Mouse (Mus musculus) hindbrain, embryonic 16.5 days (tissue): ENCODE data around the gene Afap1l2. TPM values are rescaled to one million over a fixed set of nuclear protein-coding genes. Genes with fewer than 3 reads are reported as not detected.

ENCODE experiments used
- ATAC-seq: fragments of 200-750 bp; cut with Nextera tagmentation; 2 replicates; pipeline ENCODE4 v1.8.0; 2017; ENCODE audit warnings: moderate TSS enrichment, moderate library complexity
- H3K27ac ChIP-seq: fragments of 300-500 bp; sonication (generic); 2 replicates; pipeline ENCODE4 v1.5.1; 2014; ENCODE audit warnings: low read depth, mild to moderate bottlenecking, control low read depth, low read length, moderate library complexity
- H3K27me3 ChIP-seq: fragments of 300-500 bp; sonication (generic); replicated peaks from 2 replicates; pipeline ENCODE4 v1.6.1; 2014; ENCODE audit warnings: low read length; ENCODE audit not compliant: control insufficient read depth, insufficient read depth
- H3K36me3 ChIP-seq: fragments of 300-500 bp; sonication (generic); 2 replicates; pipeline ENCODE4 v1.6.1; 2014; ENCODE audit warnings: mild to moderate bottlenecking, low read length, moderate library complexity, mixed read lengths; ENCODE audit not compliant: control insufficient read depth, insufficient read depth
- H3K4me1 ChIP-seq: fragments of 300-500 bp; sonication (generic); 2 replicates; pipeline ENCODE4 v1.6.1; 2014; ENCODE audit warnings: low read depth, low read length; ENCODE audit not compliant: control insufficient read depth, insufficient read depth
- H3K4me2 ChIP-seq: fragments of 300-500 bp; sonication (generic); 2 replicates; pipeline ENCODE4 v1.6.1; 2014; ENCODE audit warnings: mild to moderate bottlenecking, low read length, control low read depth, moderate library complexity
- H3K4me3 ChIP-seq: fragments of 300-500 bp; sonication (generic); 2 replicates; pipeline ENCODE4 v1.5.1; 2014; ENCODE audit warnings: mild to moderate bottlenecking, low read length, control low read depth, moderate library complexity
- H3K9ac ChIP-seq: fragments of 300-500 bp; sonication (generic); 2 replicates; pipeline ENCODE4 v1.6.1; 2014; ENCODE audit warnings: low read depth, mild to moderate bottlenecking, control low read depth, low read length, moderate library complexity
- H3K9me3 ChIP-seq: fragments of 300-500 bp; sonication (generic); 2 replicates; pipeline ENCODE4 v1.6.1; 2014; ENCODE audit warnings: mild to moderate bottlenecking, low read length, moderate library complexity; ENCODE audit not compliant: control insufficient read depth
- WGBS: fragments of 180-500 bp; shearing (Covaris S2); extraction: QIAGEN DNeasy Blood & Tissue Kit; methylation state at CpG from one replicate; pipeline ENCODE4 v1.1.7; 2014; 5-methylcytosine and 5-hydroxymethylcytosine counted together
- polyA plus RNA-seq: library from polyadenylated mRNA; unstranded; fragments of >200 nt; fragmentation: Nextera tagmentation; extraction: Ambion mirVana; gene quantifications from 2 replicates; pipeline ENCODE4 v1.2.1, GENCODE M21; 2015

Afap1l2 gene
- polyA plus RNA-seq, 1 experiment from 2014 or later = 13.9 TPM

DNA sequence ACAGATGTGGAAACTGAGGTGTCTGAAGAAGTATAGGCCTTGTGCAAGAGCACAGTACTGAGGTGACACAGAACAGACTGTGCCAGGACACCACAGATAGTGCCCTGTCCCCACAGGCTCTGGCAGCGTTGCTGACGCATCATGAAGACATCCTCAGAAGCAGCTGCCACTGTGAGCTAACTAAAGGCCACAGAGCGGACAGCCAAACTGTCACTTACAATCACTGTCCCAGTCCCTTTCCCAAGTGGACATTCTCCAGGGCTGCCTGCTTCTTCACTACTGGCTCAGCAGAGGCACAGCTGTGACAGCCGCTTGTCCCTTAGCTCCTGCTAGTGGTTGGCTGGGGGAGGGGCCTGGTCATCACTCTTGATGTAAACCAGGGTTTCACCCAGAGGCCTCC, 33.9 kb downstream of the Afap1l2 start:
- H3K36me3 ChIP-seq = no peaks in the 10 kb centered on the region
- H3K9me3 ChIP-seq = no peaks in the 10 kb centered on the region
- ATAC-seq = no peak
- H3K4me1 ChIP-seq = no peaks in the 10 kb centered on the region; the same call in 1 of the 2 replicates
- no peak overlapping the region for H3K9ac ChIP-seq
- no peak overlapping the region for H3K4me2 ChIP-seq
- no peak overlapping the region for H3K27ac ChIP-seq
- 80% methylated on average over 4 of the region's 4 CpGs for WGBS
- no peaks in the 10 kb centered on the region for H3K27me3 ChIP-seq
- no peak overlapping the region for H3K4me3 ChIP-seq

DNA sequence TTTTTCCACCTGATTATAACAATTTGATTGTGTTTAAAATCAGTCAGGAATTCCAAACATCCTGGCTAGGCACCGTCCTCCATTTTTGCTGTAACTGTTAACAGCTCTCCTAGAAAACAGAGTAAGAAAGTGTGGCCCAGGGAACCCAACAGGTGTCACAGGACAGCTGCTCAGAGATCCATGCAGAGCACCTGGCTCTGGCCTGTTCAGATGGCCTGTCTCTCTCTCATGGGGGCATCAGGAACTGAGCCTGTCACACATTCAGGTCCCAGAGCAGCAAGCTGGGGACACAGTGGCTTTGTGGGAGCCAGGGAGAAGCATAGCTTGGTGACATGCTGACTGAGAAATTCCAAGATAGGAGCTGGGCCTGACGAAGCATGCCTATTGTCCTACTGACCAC, 35.3 kb downstream of the Afap1l2 start:
- Histone ChIP-seq H3K27ac (no peak overlapping the region), H3K9ac (no peak overlapping the region), H3K4me3 (no peak overlapping the region), H3K4me2 (no peak overlapping the region), H3K4me1 (no peaks in the 10 kb centered on the region), H3K27me3 (no peaks in the 10 kb centered on the region), H3K36me3 (no peaks in the 10 kb centered on the region), H3K9me3 (no peaks in the 10 kb centered on the region)
- WGBS = 82% methylated on average over 2 of the region's 2 CpGs
- no peak for ATAC-seq

DNA sequence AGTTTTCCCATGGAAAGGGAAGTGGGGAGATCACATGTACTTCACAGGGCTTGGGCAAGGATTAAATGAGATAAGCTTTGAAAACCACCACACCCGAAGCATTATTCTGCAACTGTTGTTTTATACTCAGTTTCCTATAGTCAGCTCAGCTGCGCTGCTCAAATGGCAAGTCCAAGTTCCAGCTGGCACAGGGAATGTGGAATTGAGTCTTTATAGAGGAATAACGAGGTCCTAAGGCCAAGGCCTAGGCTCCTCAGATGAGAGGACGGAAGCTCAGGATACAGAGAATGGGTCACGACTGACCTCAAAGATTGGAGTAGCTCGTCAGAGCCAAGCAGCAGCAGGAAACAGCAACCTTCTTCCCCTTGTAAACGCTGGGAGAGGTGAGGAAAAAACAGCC, 36.7 kb downstream of the Afap1l2 start:
- Histone ChIP-seq H3K36me3 (no peaks in the 10 kb centered on the region), H3K4me1 (no peaks in the 10 kb centered on the region), H3K9ac (no peak overlapping the region), H3K27ac (no peak overlapping the region), H3K9me3 (no peaks in the 10 kb centered on the region), H3K4me3 (no peak overlapping the region), H3K27me3 (no peaks in the 10 kb centered on the region), H3K4me2 (no peak overlapping the region)
- no peak for ATAC-seq
- 76% methylated on average over 7 of the region's 7 CpGs for WGBS

DNA sequence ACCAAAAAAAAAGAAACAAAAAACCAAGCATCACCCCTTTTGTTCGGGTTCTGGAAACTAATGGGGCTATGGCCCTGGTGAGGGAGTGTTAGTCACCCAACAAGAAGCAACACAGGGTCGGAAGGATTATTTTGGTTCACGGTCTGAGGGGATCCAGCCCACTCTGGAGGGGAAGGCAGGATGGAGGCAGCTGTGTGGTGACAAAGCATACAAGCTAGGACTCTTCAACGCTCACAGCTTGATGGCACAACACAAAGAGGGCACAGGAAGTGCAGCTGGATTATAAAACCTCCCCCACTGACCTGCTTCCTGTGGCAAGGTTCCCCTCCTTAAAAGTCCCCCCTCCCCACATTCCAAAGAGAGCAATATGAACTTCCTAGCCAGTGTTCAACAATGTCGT, 44.2 kb downstream of the Afap1l2 start:
- Histone ChIP-seq H3K27ac (no peak overlapping the region), H3K36me3 (no peaks in the 10 kb centered on the region), H3K4me2 (no peak overlapping the region), H3K27me3 (no peaks in the 10 kb centered on the region), H3K4me3 (no peak overlapping the region), H3K4me1 (no peaks in the 10 kb centered on the region), H3K9me3 (no peaks in the 10 kb centered on the region), H3K9ac (no peak overlapping the region)
- WGBS = 53% methylated on average over 5 of the region's 5 CpGs
- no peak for ATAC-seq

DNA sequence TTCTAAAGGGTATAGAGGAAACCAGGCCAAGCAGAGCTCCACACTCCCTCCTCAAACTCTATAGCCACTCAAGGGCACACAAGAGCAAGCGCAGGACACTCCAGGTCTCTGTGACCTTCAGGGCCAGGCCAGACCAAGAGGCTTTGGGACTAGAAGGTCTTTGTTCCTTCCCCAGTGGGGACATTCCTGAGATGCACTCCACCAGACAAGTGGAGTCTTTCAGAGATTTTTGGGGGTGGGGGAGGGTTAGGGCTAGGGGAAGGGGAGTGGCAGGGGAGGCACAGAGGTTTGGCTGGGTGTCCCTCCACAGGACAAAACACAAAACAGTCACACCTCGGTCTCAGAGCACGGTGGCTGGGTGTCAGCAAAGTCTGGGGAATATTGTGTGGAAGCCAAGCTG, 48.4 kb downstream of the Afap1l2 start:
- Histone ChIP-seq H3K4me3 (no peak overlapping the region), H3K9ac (no peak overlapping the region), H3K4me1 (no peaks in the 10 kb centered on the region), H3K4me2 (no peak overlapping the region), H3K27ac (no peak overlapping the region), H3K27me3 (no peaks in the 10 kb centered on the region), H3K9me3 (no peaks in the 10 kb centered on the region), H3K36me3 (no peaks in the 10 kb centered on the region)
- 63% methylated on average over 3 of the region's 3 CpGs for WGBS
- no peak for ATAC-seq

DNA sequence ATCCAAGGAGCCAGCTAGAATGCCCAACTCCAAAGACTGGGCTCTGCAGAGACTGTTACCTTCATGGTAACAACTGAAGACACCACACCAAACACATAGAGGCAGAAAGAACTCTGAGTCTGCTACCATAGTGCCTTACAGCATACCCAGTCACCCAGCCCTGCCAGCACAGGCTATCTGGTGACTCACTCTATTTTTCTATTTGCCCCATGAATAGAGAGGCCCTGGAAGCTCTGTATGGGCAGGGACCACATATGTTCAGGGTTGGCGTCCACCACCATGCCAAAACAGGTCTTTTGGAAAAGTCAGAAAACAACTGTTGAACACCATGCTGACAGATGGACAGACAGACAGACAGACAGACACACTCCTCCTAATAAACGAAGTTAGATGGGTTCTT, 49.0 kb downstream of the Afap1l2 start:
- H3K9me3 ChIP-seq = no peaks in the 10 kb centered on the region
- no peaks in the 10 kb centered on the region for H3K4me1 ChIP-seq
- no peak for ATAC-seq
- no peaks in the 10 kb centered on the region for H3K27me3 ChIP-seq
- WGBS = 88% methylated on average over 2 of the region's 2 CpGs
- H3K9ac ChIP-seq = no peak overlapping the region
- no peak overlapping the region for H3K4me2 ChIP-seq
- H3K27ac ChIP-seq = no peak overlapping the region
- no peaks in the 10 kb centered on the region for H3K36me3 ChIP-seq
- H3K4me3 ChIP-seq = no peak overlapping the region

DNA sequence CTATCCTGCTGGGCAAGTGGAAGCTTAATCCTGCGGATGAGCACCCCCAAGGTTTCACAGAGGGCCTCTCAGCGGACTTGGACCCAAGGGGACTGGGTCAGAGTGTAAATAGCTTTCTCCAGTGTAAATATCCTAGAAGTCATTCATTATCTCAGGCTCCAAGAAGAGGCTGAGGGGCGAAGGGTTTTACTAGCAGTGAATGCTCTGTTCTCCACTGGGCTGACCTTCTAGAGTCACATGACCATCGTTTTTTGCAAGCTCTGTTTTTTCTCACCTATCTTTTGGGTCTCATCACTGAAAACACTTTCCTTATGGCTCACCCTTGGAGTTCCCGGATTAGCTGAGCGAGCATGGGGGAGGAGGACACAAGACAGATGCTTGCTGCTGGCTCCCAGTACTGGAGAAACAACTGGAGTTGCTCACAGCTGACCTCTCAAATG, 49.4 kb downstream of the Afap1l2 start:
- Histone ChIP-seq H3K27me3 (no peaks in the 10 kb centered on the region), H3K9me3 (no peaks in the 10 kb centered on the region), H3K9ac (no peak overlapping the region), H3K4me1 (no peaks in the 10 kb centered on the region), H3K4me2 (no peak overlapping the region), H3K36me3 (no peaks in the 10 kb centered on the region), H3K4me3 (no peak overlapping the region), H3K27ac (no peak overlapping the region)
- ATAC-seq = no peak
- WGBS = 67% methylated on average over 6 of the region's 6 CpGs

DNA sequence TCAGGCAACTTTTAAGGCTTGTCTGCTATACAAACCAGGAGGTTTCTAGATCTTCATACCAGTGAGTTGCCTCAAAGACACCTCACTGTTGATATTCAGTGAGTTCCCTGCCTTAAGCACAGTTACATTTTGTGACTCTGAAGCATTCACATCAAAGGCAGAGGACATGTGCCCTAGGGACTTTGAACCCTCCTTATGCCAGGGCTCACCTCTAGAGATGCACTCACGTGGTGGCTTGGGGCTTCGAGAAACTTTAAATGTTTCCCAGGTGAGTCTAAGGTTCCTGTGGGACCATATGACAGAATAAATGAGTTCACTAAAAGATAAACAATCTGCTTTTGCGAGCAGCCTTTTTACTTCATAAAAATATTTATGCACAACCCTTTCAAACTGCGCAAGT, 50.0 kb downstream of the Afap1l2 start:
- H3K4me1 ChIP-seq = no peaks in the 10 kb centered on the region
- no peak overlapping the region for H3K27ac ChIP-seq
- no peaks in the 10 kb centered on the region for H3K36me3 ChIP-seq
- H3K27me3 ChIP-seq = no peaks in the 10 kb centered on the region
- ATAC-seq = no peak
- WGBS = 89% methylated on average over 4 of the region's 4 CpGs
- no peak overlapping the region for H3K4me3 ChIP-seq
- H3K9me3 ChIP-seq = no peaks in the 10 kb centered on the region
- H3K9ac ChIP-seq = no peak overlapping the region
- H3K4me2 ChIP-seq = no peak overlapping the region

DNA sequence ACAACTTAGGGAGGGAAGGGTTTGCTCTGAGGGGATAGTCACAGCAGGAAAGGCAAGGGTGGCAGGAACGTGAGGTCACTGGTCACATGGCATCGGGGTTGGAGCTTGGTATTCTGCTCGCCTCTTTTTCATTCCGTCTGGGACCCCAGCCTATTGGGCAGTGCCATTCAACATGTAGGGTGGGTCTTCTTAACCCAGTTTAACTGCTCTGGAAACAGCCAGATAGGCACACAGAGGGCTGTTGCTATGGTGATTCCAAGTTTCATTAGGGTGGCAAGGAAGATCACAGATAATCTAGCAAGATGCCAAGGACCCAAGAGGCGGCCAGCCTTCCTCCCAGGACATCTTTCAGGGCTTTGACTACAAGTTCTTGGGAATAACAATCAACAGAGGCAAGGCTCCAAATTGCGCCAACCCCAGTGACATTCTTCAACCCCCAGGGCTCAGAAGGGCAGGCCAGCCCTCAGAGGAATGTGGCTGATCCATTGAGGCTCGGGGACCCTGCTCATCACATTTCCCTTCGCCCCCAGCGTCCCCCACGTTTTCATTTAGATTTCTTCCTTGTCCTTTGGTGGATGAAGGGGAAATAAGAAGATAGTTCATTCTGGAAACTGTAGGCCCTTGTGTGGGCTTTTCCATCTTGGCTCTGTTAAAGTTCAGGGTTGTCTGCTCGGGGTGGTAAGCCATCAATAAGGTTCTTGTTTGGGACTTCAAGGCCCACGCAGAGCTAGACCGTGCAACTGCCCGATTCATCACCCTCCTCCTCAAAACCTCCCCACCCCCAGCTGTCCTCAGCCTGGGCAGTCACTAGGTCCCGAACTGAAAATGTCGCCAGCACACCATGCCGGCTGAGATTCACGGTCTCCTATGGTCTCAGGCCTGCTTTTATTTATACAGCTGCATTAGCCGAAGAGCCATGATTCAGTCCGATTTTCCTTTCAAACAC, 52.2 kb downstream of the Afap1l2 start:
- H3K4me2 ChIP-seq = no peak overlapping the region
- H3K4me1 ChIP-seq = no peaks in the 10 kb centered on the region; the same call in 1 of the 2 replicates
- no peaks in the 10 kb centered on the region for H3K9me3 ChIP-seq
- 76% methylated on average over 20 of the region's 20 CpGs for WGBS
- no peaks in the 10 kb centered on the region for H3K27me3 ChIP-seq
- no peak overlapping the region for H3K9ac ChIP-seq
- no peaks in the 10 kb centered on the region for H3K36me3 ChIP-seq
- ATAC-seq = peak; percentile 79
- no peak overlapping the region for H3K4me3 ChIP-seq
- H3K27ac ChIP-seq = peak overlapping the region; percentile 40
